Mouse (Mus musculus): ENCODE measurements at regions not wholly inside any gene's neighbourhood (a gene's known extent, or its start where the extent isn't known, plus 50 kb on each side); places are given as distances from the start of the nearest gene placed in this dataset.

DNA sequence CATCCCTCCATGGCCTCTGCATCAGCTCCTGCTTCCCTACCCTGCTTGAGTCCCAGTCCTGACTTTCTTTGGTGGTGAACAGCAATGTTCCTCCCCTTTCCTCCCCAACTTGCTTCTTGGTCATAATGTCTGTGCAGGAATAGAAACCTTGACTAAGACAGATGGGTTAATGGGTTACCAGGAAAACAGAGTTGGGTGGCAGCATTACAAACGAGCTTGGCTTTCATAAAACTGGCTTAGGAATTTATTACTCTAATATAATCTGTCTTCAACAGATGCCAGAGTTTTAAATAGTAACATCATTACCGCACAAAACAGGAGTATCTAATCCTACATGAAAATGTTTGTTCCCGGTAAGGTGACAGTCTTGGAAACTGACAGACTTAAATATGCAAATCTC, 77.7 kb upstream of the Nphp3 start:
- DNase-seq: no peak

DNA sequence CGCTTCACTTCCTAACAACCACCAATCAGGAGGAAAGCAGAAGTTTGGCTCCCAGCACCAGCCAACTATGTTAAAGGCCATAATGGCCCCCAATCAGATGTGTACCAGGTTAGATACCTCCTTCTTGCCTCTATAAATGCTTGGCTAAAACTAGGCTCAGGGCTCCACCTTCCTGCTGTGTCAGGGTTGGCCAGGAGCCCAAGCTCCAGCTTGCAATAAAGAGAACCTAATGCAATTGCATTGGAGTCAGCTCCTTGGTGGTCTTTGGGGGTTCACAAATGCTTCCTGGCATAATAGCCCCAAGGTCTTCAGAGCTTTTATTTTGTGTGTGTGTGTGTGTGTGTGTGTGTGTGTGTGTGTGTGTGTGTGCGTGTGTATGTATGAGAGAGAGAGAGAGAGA, 76.9 kb upstream of the Nphp3 start:
- DNase-seq: peak; percentile 15

DNA sequence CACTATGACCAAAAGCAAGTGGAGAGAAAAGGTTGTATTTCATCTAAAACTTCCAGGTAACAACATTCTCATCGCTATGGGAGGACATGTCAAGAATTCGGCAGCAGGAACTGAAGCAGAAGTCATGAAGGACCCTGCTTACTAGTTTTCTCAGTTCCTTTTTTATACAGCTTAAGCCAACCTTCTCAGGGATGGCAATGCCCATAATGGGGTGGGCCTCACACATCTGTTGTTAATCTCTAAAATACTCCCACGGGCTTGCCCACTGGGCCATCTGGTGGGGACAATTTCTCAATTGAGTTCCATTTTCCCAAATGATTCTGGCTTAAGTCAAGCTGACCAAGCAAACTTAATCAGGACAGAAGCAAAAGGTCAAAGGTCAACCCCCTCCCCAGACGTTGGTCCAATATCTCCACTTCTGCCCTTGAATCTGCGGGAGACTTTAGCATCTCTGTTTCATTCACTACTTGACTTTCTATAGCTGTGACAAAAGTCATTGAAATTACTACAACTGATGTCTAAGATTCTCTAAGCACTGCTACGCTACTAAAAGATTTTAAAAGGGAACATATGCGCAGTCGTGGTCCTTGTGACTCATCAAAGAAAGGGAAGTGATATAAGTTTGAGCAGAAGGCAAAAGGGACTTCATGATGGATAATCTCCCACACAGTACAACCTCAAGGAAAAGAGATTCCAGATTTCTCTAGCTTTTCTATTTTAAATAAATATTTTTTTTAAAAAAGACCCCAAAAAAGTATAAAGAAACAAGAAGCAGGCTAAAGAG, 73.4 kb upstream of the Nphp3 start:
- DNase-seq: no peak

DNA sequence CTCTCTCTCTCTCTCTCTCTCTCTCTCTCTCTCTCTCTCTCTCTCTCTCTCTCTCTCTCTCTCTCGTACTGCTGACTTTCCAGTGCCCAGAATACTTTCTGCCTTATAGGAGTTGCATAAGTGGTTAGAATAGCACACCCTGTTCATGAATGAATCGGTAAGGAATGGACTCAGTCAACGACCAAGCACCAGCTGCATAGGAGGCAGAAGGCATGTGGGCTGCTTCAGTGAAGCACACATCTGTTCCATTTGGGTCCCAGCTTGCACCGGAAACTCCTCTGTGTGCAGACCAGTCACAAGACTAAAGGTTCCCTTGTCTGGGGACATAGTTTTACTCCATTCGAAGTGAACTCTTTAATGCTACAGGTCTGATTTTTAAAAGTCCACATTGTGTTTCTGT, 64.3 kb upstream of the Nphp3 start:
- no peak for DNase-seq

DNA sequence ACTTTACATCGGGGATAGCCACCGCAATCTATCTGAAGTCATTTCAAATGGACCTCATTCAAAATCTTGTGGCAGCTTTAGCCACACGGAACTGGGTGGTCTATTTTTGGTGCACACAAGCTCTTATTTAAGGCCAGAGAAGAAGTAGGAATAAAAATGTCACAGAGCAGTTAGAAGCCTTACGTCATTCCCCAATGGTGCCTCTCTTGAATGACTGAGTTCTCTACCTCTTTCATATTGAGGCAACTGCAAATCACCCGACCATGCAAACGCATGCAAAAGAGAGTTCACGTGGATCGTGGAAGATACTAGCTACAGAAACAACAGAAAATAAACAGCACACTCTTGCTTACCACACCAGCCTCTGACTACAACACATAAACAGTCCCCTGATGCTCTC, 62.3 kb upstream of the Nphp3 start:
- DNase-seq: no peak

DNA sequence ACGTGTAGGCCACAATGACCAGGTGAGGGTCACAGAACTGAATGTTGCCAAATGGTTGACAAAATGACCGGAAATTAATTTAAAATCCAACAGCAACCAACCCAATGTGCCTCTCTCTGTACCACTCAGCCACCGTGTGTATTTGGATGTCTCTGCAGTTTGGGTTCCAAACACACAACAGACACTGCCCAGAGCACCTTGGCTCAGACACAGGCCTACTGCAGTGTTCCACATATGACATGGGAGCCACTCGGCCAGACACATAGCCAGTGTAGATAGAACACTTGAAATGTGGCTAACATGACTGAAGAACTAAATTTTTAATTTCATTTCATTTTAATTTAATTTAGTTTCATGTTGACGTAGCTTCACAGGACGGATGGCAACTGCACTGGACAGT, 61.8 kb upstream of the Nphp3 start:
- DNase-seq: no peak

DNA sequence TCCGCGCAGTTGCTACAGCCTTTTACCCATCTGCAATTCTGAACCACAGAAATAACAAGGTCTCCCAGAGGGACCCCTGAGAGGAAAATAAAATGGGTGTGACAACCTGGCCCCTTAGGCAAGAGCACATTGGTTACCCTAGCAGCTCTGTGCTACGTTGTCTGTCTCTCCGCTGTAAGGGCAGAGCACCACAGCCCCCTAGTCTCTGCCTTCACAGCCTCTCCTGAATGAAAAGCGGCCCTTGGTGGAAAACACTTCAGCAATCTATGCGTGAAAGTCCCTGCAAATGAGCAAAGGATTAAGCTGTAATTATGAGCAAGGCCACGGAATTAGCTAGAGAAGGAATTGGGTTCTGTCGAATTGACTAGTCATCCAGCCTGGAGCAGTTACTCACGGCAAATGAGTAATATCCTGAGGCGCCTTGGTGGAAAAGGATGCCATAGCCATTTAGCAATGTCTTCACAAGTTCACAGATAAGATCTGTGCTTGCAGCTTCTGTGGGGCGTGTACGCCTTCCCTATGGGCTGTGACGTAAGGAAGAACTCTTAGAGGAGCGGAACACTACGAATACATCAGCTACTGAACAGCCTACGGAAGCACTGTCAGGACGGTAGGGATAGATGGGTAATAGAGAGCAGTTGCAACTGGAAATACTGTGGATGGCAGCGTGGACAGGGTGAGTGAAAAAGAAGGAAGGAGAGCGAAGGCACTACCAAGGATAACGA, 61.0 kb upstream of the Nphp3 start:
- no peak for DNase-seq

DNA sequence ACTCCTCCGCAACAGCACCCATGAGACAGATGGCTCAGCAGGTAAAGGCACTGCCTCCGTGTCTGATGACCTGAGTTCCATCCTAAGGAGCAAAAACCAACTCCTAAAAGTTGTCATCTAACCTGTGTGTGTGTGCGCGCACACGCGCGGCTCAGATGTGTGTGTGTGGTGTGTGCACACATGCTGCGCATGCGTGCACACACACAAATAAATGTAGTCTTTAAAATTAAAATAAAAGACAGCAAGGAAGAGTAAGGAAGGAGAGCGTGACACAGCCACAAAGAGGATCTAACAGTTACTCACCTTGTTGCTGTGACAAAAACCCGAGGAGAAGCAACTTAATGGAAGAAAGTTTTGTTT, 60.5 kb upstream of the Nphp3 start:
- no peak for DNase-seq

DNA sequence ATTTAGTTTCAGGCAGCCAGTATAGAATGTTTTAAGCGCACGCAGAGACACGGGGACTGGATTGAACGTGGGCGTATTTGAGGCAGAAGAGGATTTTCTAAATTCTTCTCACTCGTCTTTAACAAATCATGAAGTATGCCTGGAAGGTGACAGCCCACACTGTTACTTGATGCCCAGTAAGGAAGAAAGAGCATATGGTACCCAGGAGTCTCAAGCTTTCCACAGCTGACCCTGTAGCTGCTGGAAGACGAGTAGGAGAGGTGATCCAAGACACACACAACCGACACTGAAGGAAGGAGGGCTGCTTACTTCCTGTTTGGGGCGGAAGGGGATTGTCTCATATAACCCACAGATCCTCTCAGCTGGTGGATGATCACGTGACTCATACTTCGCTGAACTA, 56.9 kb upstream of the Nphp3 start:
- no peak for DNase-seq

DNA sequence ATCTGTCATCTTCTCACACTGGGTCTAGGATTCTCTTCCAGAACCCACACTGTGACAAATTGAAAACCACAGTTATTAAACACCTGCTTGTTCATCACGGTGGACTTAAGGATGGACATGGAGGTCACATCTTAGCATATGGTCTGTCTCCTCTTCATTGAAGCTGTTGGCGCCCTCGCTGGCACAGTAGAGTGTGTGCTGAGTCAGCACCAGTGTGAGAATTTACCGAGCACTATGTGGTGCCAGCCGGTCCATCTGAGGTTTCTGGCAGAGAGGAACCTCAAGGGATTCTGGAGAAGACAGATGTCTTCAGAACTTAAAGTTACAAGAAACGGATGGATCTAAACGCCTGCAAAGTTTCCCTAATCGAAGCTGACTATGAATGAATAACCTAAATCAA, 50.5 kb upstream of the Nphp3 start:
- no peak for DNase-seq

Measured in heart, postnatal 4 days (tissue).